Mouse (Mus musculus) forebrain, embryonic 13.5 days (tissue): Measurements from ENCODE around the gene Cap1. TPM values are rescaled to one million over a fixed set of nuclear protein-coding genes. Genes with fewer than 3 reads are reported as not detected.
"Not testable (repeated sequence)": the region's sequence is repeated elsewhere in the genome, so short reads cannot be mapped to it uniquely, and the experiment has no call there.

Experiments used
- ATAC-seq: fragments of 200-750 bp; cut with Nextera tagmentation; 2 replicates; pipeline ENCODE4 v1.8.0; 2017
- H3K27ac ChIP-seq: fragments of 300-500 bp; sonication (generic); 2 replicates; pipeline ENCODE4 v1.5.1; 2015; ENCODE audit warnings: inconsistent platforms, mild to moderate bottlenecking, moderate library complexity
- H3K27me3 ChIP-seq: fragments of 300-500 bp; sonication (generic); 2 replicates; pipeline ENCODE4 v1.6.1; 2015; ENCODE audit warnings: mild to moderate bottlenecking, inconsistent platforms
- H3K36me3 ChIP-seq: fragments of 300-500 bp; sonication (generic); 2 replicates; pipeline ENCODE4 v1.6.1; 2015; ENCODE audit warnings: mild to moderate bottlenecking, inconsistent platforms; ENCODE audit not compliant: poor library complexity, severe bottlenecking
- H3K4me1 ChIP-seq: fragments of 300-500 bp; sonication (generic); 2 replicates; pipeline ENCODE4 v1.6.1; 2015; ENCODE audit warnings: inconsistent platforms
- H3K4me2 ChIP-seq: fragments of 300-500 bp; sonication (generic); 2 replicates; pipeline ENCODE4 v1.6.1; 2015; ENCODE audit warnings: inconsistent platforms, mild to moderate bottlenecking, moderate library complexity
- H3K4me3 ChIP-seq: fragments of 300-500 bp; sonication (generic); 2 replicates; pipeline ENCODE4 v1.5.1; 2015; ENCODE audit warnings: mild to moderate bottlenecking, inconsistent platforms
- H3K9ac ChIP-seq: fragments of 300-500 bp; sonication (generic); 2 replicates; pipeline ENCODE4 v1.6.1; 2015; ENCODE audit warnings: mild to moderate bottlenecking, inconsistent platforms
- H3K9me3 ChIP-seq: fragments of 300-500 bp; sonication (generic); replicated peaks from 2 replicates; pipeline ENCODE4 v1.6.1; 2016; ENCODE audit warnings: inconsistent platforms
- WGBS: fragments of 180-500 bp; shearing (Covaris S2); methylation state at CpG from one replicate; pipeline ENCODE4 v1.1.7; 2015; 5-methylcytosine and 5-hydroxymethylcytosine counted together
- polyA plus RNA-seq: library from polyadenylated mRNA; unstranded; fragments of >200 nt; fragmentation: Nextera tagmentation; extraction: Ambion mirVana; gene quantifications from 2 replicates; pipeline ENCODE4 v1.2.1, GENCODE M21; 2015

Cap1 gene
- polyA plus RNA-seq, 1 experiment from 2014 or later, result 70.7 TPM

- Histone ChIP-seq H3K36me3 (no peaks in the 10 kb centered on the region), H3K4me1 (peaks cover 35% of the 10 kb centered on the region), H3K9ac (no peak overlapping the region), H3K4me3 (no peak overlapping the region), H3K27ac (peak overlapping the region; percentile 61), H3K27me3 (no peaks in the 10 kb centered on the region), H3K4me2 (no peak overlapping the region), H3K9me3 (no peaks in the 10 kb centered on the region)
- 4% methylated on average over 1 of the region's 1 CpGs for WGBS
- peak; percentile 39; the same call in 1 of the 2 replicates for ATAC-seq
Observed at GRCm38 (mm10) chr4:122831888-122832287, 54.0 kb downstream of the Cap1 start.

GRCm38 (mm10) chr4:122829339-122829738 lies 56.5 kb downstream of the Cap1 start:
- Histone ChIP-seq H3K27ac (no peak overlapping the region), H3K36me3 (no peaks in the 10 kb centered on the region), H3K4me1 (peaks cover 18% of the 10 kb centered on the region), H3K4me2 (no peak overlapping the region), H3K9ac (no peak overlapping the region), H3K9me3 (no peaks in the 10 kb centered on the region), H3K4me3 (no peak overlapping the region), H3K27me3 (no peaks in the 10 kb centered on the region)
- ATAC-seq, result no peak
- WGBS, result 90% methylated on average over 6 of the region's 6 CpGs

- no peaks in the 10 kb centered on the region for H3K36me3 ChIP-seq
- H3K4me1 ChIP-seq, result peaks cover 17% of the 10 kb centered on the region
- no peaks in the 10 kb centered on the region for H3K9me3 ChIP-seq
- H3K4me3 ChIP-seq, result no peak overlapping the region
- H3K4me2 ChIP-seq, result no peak overlapping the region
- no peak overlapping the region for H3K9ac ChIP-seq
- no peaks in the 10 kb centered on the region for H3K27me3 ChIP-seq
- no peak for ATAC-seq
- H3K27ac ChIP-seq, result no peak overlapping the region
Observed at GRCm38 (mm10) chr4:122827651-122828050, 58.2 kb downstream of the Cap1 start.

GRCm38 (mm10) chr4:122820941-122821340 lies 64.9 kb downstream of the Cap1 start:
- not testable (repeated sequence) for H3K4me3 ChIP-seq

GRCm38 (mm10) chr4:122816202-122816601 lies 69.7 kb downstream of the Cap1 start:
- no peak for ATAC-seq
- H3K27me3 ChIP-seq, result no peaks in the 10 kb centered on the region
- no peak overlapping the region for H3K4me3 ChIP-seq
- no peak overlapping the region for H3K9ac ChIP-seq
- no peaks in the 10 kb centered on the region for H3K4me1 ChIP-seq
- H3K36me3 ChIP-seq, result no peaks in the 10 kb centered on the region
- no peak overlapping the region for H3K27ac ChIP-seq
- WGBS, result 77% methylated on average over 1 of the region's 1 CpGs
- no peaks in the 10 kb centered on the region for H3K9me3 ChIP-seq
- no peak overlapping the region for H3K4me2 ChIP-seq

More at GRCm38 (mm10) chr4:122820941-122821340, 64.9 kb downstream of the Cap1 start:
- not testable (repeated sequence) for H3K27ac ChIP-seq, H3K4me2 ChIP-seq, ATAC-seq, H3K36me3 ChIP-seq, H3K4me1 ChIP-seq, H3K9me3 ChIP-seq, H3K9ac ChIP-seq, H3K27me3 ChIP-seq
- 37% methylated on average over 10 of the region's 10 CpGs for WGBS

GRCm38 (mm10) chr4:122811824-122812223 lies 74.0 kb downstream of the Cap1 start:
- Histone ChIP-seq H3K4me2 (no peak overlapping the region), H3K9ac (no peak overlapping the region), H3K36me3 (no peaks in the 10 kb centered on the region), H3K4me1 (no peaks in the 10 kb centered on the region), H3K27ac (no peak overlapping the region), H3K9me3 (no peaks in the 10 kb centered on the region), H3K4me3 (no peak overlapping the region), H3K27me3 (no peaks in the 10 kb centered on the region)
- ATAC-seq, result no peak
- WGBS, result 75% methylated on average over 2 of the region's 2 CpGs

- WGBS, result 71% methylated on average over 1 of the region's 1 CpGs
- Histone ChIP-seq H3K4me2 (no peak overlapping the region), H3K9ac (no peak overlapping the region), H3K27me3 (no peaks in the 10 kb centered on the region), H3K36me3 (no peaks in the 10 kb centered on the region), H3K4me3 (no peak overlapping the region), H3K4me1 (no peaks in the 10 kb centered on the region), H3K9me3 (no peaks in the 10 kb centered on the region), H3K27ac (no peak overlapping the region)
- no peak for ATAC-seq
Observed at GRCm38 (mm10) chr4:122811180-122811579, 74.7 kb downstream of the Cap1 start.

Other genes with a start within 250 kb of the Cap1 start
- gene 9530002B09Rik, start 196.8 kb downstream of the Cap1 start, polyA plus RNA-seq, result not detected in 2 replicates
- gene Ppt1, start 49.8 kb downstream of the Cap1 start, polyA plus RNA-seq, result 71.1 and 73.2 TPM in 2 replicates
- gene Mfsd2a, start 75.1 kb upstream of the Cap1 start, polyA plus RNA-seq, result 26.7 and 28.2 TPM in 2 replicates
- gene Mycl, start 109.6 kb upstream of the Cap1 start, polyA plus RNA-seq, result 59.3 and 63.3 TPM in 2 replicates
- 26.0 and 31.9 TPM in 2 replicates for gene Trit1, start 130.5 kb upstream of the Cap1 start, polyA plus RNA-seq
- 0.19 and 0.25 TPM in 2 replicates for gene Bmp8b, start 219.1 kb upstream of the Cap1 start, polyA plus RNA-seq
- gene Oxct2b, start 230.2 kb upstream of the Cap1 start, polyA plus RNA-seq, result not detected in 2 replicates